Mouse (Mus musculus) layer of hippocampus, postnatal 25 days (tissue): ENCODE data around the gene Hist1h2bf. TPM values are rescaled to one million over a fixed set of nuclear protein-coding genes. Genes with fewer than 3 reads are reported as not detected.
"Not testable (repeated sequence)": the region's sequence is repeated elsewhere in the genome, so short reads cannot be mapped to it uniquely, and the experiment has no call there.

ENCODE experiments used
- DNase-seq, 2 experiments: peaks; one replicate each; pipeline ENCODE4 v3.0.0; 2022; ENCODE audit warnings: mixed read lengths in 2 of 2, low spot score in 1 of 2; ENCODE audit errors: extremely low spot score in 1 of 2
- total RNA-seq, 2 experiments: library from RNA; stranded (reverse); gene quantifications; 2 replicates each; pipeline ENCODE4 v1.2.3; 2021

Hist1h2bf gene
- total RNA-seq, 2 experiments from 2014 or later, result 26.4 to 30.6 TPM

- no peak for DNase-seq
Measured at GRCm38 (mm10) chr13:23591206-23591605, 17.2 kb upstream of the Hist1h2bf start.

- no peak for DNase-seq
Measured at GRCm38 (mm10) chr13:23586940-23587225, 12.9 kb upstream of the Hist1h2bf start.

- no peak for DNase-seq
Measured at GRCm38 (mm10) chr13:23586099-23586939, 12.3 kb upstream of the Hist1h2bf start.

- peak; percentile 39 to 42 for DNase-seq
Measured at GRCm38 (mm10) chr13:23585442-23586098, 11.6 kb upstream of the Hist1h2bf start.

- DNase-seq, result peak; percentile 54 to 57
Measured at GRCm38 (mm10) chr13:23585029-23585441, 11.0 kb upstream of the Hist1h2bf start.

GRCm38 (mm10) chr13:23584331-23584730 lies 10.3 kb upstream of the Hist1h2bf start:
- no peak for DNase-seq

GRCm38 (mm10) chr13:23583387-23584068 lies 9.5 kb upstream of the Hist1h2bf start:
- DNase-seq, result no peak

- DNase-seq, result no peak
Measured at GRCm38 (mm10) chr13:23582219-23583056, 8.4 kb upstream of the Hist1h2bf start.

- peak; percentile 93 to 97 for DNase-seq
Measured at GRCm38 (mm10) chr13:23581408-23582218, 7.6 kb upstream of the Hist1h2bf start, which contains the start of gene Hist1h4d. Gene Hist1h4d, plus strand, starts transcription at chr13:23581598.

GRCm38 (mm10) chr13:23577835-23578234 lies 3.8 kb upstream of the Hist1h2bf start:
- DNase-seq, result no peak

- DNase-seq, result no peak
Measured at GRCm38 (mm10) chr13:23576906-23577639, 3.1 kb upstream of the Hist1h2bf start.

- no peak for DNase-seq
Measured at GRCm38 (mm10) chr13:23576351-23576881, 2.4 kb upstream of the Hist1h2bf start.

GRCm38 (mm10) chr13:23575864-23576313 lies 1.9 kb upstream of the Hist1h2bf start:
- DNase-seq, result not testable (repeated sequence)

GRCm38 (mm10) chr13:23575271-23575851 lies 1.4 kb upstream of the Hist1h2bf start, which contains the start of gene Hist1h3d:
Gene Hist1h3d, plus strand, starts transcription at chr13:23575763.
- peak in 1 of 2 experiments; percentile 27 for DNase-seq

- DNase-seq, result not testable (repeated sequence)
Measured at GRCm38 (mm10) chr13:23574546-23575170, 662 bp upstream of the Hist1h2bf start.

- not testable (repeated sequence) for DNase-seq
Measured at GRCm38 (mm10) chr13:23573034-23573897, 730 bp downstream of the Hist1h2bf start.
